Mouse (Mus musculus): ENCODE data around the gene Slc44a5.

DNA sequence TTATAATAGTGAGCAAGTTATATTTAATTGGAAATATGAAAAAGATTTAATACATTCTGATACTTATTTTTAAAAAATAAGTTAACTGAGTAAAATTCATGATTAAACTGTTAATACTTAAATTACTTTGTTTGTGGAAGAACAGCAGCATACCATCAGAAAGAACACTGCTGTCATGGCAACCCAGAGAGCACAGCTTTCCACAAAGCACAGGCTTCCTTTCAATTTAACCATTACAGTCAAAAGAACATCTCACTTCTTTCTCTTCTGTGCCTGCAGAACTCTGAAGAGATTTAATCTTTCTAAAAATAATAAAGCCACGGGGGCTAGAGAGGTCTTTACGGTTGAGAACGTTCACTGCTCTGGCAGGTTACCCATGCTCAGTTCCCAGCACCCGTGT, 172.5 kb downstream of the Slc44a5 start:
- TF ChIP-seq CTCF (IDR thresholded peaks at IDR 0.05; ENCODE audit: borderline replicate concordance, control insufficient read depth, extremely low read depth, insufficient read depth, low read length, poor library complexity) (no peak), POLR2A (IDR thresholded peaks at IDR 0.05; ENCODE audit: control insufficient read depth, extremely low read depth, insufficient read depth, low read length, poor library complexity) (no peak)

Measured in thymus, adult 2 months (tissue).